Mouse (Mus musculus): ENCODE measurements around the gene Mafg. TPM values are rescaled to one million over a fixed set of nuclear protein-coding genes. Genes with fewer than 3 reads are reported as not detected.
A peak's percentile ranks its signal among the peaks of the same experiment; 100 is the strongest.

Mafg gene
- polyA plus RNA-seq, 1 experiment from 2014 or later, result 20.2 TPM

DNA sequence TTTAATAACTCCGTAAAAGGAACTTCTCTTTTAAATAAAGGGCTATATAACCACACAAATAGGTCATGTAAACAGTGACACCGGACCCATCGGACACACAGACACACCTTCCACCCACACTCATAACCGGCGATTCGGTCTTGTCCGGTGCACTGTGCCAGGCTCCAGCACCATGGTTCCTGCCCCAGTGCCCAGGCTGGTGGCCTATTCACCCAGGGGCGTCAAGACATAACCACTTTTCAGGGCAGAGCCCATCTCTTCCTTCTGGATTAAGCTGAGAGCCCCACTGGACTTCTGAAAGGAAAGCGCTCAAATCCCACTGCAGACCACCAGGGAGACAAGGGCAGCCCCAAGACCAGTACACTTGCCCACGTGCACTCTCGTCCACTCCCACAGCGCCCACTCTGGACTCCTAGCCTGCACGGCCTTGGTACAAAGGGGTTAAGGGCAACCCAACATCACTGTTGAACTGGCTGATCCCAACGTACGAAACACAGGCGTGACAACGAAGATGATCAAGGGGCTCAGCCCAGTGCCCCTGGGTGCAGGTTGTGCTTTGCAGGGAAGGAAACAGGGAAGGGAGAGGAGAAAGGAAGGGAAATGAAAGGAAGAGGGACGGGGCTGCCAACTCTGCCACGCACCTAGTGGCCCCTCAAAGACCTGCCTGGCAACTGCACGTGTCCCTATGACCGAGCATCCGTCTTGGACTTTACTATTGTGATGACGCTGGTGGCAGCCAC lies 4.6 kb downstream of the Mafg start:
- 93% methylated on average over 23 of the region's 23 CpGs for whole genome bisulfite sequencing (ENCODE audit: insufficient replicate concordance)
- Histone ChIP-seq H3K36me3 (ENCODE audit: control insufficient read depth, insufficient read depth, low read length) (peaks cover 9% of the 10 kb centered on the region; the same call in 1 of the 2 replicates), H3K4me3 (ENCODE audit: low read depth, low read length) (no peak overlapping the region), H3K27me3 (ENCODE audit: control insufficient read depth, insufficient read depth, low read length) (no peaks in the 10 kb centered on the region), H3K9me3 (replicated peaks; ENCODE audit: control insufficient read depth, low read length) (no peaks in the 10 kb centered on the region), H3K4me1 (ENCODE audit: control insufficient read depth, insufficient read depth, low read length) (peaks cover 49% of the 10 kb centered on the region), H3K27ac (ENCODE audit: low read depth, low read length) (no peak overlapping the region), H3K4me2 (peak overlapping the region; percentile 4; the same call in 1 of the 2 replicates), H3K9ac (ENCODE audit: low read depth, low read length) (no peak overlapping the region)
- no peak for ATAC-seq (replicated peaks; ENCODE audit: insufficient number of reproducible peaks, low FRiP score, low TSS enrichment)

DNA sequence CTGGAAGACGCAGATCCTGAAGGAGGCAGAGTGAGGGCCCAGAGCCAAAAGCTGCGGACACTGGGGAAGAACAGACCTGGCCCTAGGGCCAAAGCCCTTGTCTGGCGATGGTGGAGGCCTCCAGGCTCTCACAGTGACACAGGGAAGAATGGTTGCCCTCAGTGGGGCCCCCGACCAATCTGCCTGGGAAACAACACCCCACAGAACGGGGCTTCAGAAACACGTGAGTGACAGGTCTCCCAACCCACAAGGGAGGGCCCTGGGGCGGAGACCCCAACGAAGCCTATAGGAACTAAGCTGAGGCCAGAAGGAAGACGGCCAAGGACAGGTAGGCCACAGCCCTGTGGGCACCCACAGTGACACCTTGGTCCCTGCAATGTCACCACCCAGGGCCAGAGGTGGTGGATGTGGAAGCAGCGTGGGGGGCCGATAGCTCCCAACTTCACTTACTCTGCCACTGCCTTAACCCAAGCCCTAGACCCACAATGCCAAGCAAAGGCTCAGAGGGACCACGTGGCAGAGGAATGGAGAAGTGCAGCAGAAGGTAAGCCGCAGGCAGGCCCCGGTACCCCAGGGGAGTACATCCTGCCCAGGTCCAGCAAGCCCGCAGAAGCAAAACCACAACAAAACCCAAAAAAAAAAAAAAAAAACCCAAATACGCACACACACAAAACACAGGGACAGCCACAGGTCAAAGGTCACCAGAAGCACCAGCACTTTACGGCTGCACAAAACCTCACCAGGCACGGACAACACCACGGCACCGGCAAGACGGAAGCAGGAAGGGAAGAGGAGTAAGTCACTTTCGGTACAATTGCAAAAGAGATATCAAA lies 5.7 kb downstream of the Mafg start:
- H3K4me2 ChIP-seq, result 0 out of 2 replicates have a peak overlapping the region, but pooled peaks have one; percentile 6
- no peaks in the 10 kb centered on the region for H3K27me3 ChIP-seq (ENCODE audit: control insufficient read depth, insufficient read depth, low read length)
- no peak overlapping the region for H3K27ac ChIP-seq (ENCODE audit: low read depth, low read length)
- H3K9ac ChIP-seq (ENCODE audit: low read depth, low read length), result no peak overlapping the region
- WGBS (ENCODE audit: insufficient replicate concordance), result 80% methylated on average over 22 of the region's 22 CpGs
- peaks cover 9% of the 10 kb centered on the region; the same call in 1 of the 2 replicates for H3K36me3 ChIP-seq (ENCODE audit: control insufficient read depth, insufficient read depth, low read length)
- H3K9me3 ChIP-seq (replicated peaks; ENCODE audit: control insufficient read depth, low read length), result no peaks in the 10 kb centered on the region
- H3K4me1 ChIP-seq (ENCODE audit: control insufficient read depth, insufficient read depth, low read length), result peaks cover 50% of the 10 kb centered on the region
- H3K4me3 ChIP-seq (ENCODE audit: low read depth, low read length), result no peak overlapping the region
- ATAC-seq (replicated peaks; ENCODE audit: insufficient number of reproducible peaks, low FRiP score, low TSS enrichment), result no peak

DNA sequence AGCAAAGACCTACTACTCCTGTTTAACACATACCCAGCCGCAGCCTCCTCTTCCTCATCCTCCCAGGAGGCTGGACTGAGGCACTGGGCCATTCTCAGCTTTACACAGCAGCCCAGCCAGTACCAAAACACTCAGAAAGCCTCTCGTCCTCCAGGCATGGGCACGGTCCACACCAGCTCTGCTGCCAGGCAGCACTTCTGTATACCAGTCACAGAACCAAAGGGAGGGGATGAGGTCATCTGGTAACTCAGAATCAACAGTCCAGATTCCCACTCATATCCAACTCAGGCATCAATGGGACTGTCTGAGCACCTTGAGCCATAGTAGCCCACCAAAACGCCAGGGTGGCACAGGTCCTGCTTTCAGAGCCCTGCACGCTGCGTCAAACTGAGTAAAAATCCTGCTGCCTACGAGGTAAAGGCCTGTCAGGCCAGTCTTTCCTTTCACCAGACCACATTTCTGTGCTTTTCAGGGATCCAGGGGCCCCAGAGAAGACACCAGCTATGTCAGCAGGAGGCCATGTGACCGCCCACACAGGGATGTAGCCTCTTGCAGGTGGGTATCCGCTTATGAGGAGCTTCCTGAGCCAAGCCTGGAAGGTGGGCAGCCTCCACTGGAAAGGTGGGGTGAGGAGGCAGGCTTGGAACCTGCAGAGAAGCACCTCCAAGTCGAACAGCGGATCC lies 6.5 kb downstream of the Mafg start:
- peaks cover 45% of the 10 kb centered on the region for H3K4me1 ChIP-seq (ENCODE audit: control insufficient read depth, insufficient read depth, low read length)
- H3K4me2 ChIP-seq, result 0 out of 2 replicates have a peak overlapping the region, but pooled peaks have one; percentile 6
- no peak overlapping the region for H3K4me3 ChIP-seq (ENCODE audit: low read depth, low read length)
- H3K27me3 ChIP-seq (ENCODE audit: control insufficient read depth, insufficient read depth, low read length), result no peaks in the 10 kb centered on the region
- no peak overlapping the region for H3K9ac ChIP-seq (ENCODE audit: low read depth, low read length)
- ATAC-seq (replicated peaks; ENCODE audit: insufficient number of reproducible peaks, low FRiP score, low TSS enrichment), result no peak
- H3K27ac ChIP-seq (ENCODE audit: low read depth, low read length), result no peak overlapping the region
- H3K9me3 ChIP-seq (replicated peaks; ENCODE audit: control insufficient read depth, low read length), result no peaks in the 10 kb centered on the region
- peaks cover 11% of the 10 kb centered on the region; the same call in 1 of the 2 replicates for H3K36me3 ChIP-seq (ENCODE audit: control insufficient read depth, insufficient read depth, low read length)
- WGBS (ENCODE audit: insufficient replicate concordance), result 92% methylated on average over 11 of the region's 11 CpGs

DNA sequence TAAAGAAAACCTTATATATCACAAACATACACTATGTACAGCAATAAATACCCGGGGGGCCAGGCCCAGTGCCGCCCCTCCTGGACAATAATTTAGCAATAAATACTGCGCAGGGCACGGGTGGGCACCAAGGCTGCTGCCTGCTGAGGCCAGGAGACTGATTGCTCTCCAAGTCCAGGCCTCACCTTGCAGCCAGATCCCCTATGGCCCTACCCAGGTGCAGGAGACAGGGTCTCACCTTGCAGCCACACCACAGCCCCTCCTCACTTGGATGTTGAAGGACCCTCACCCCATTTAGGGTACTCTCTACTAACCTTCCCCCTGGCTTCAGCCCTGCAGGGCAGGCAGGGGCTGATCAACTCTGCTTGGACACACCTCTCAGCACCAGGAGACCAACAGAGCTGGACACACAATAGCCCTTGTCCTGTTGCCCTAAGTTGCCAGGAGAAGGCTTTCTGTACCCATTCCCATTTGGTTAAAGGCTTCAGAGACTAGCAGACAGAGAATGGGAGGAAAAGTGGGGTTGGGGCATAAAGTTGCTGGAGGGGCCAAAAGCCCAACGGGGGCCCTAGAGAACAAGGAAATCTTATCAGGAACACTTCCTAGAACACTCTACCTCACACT lies 8.1 kb downstream of the Mafg start, which contains the start of gene Sirt7:
Gene Sirt7, minus strand, starts transcription at position 89 of the 624 bp plus-strand sequence.
- peak within 1 kb of the TSS; percentile 84 for H3K27ac ChIP-seq (ENCODE audit: low read depth, low read length)
- peak within 1 kb of the TSS; percentile 94 for H3K4me2 ChIP-seq
- H3K9me3 ChIP-seq (replicated peaks; ENCODE audit: control insufficient read depth, low read length), result no peaks in the 10 kb centered on the region
- H3K36me3 ChIP-seq (ENCODE audit: control insufficient read depth, insufficient read depth, low read length), result peaks cover 15% of the 10 kb centered on the region; the same call in 1 of the 2 replicates
- H3K9ac ChIP-seq (ENCODE audit: low read depth, low read length), result peak within 1 kb of the TSS; percentile 86
- peak; percentile 7; the same call in 1 of the 2 replicates for ATAC-seq (replicated peaks; ENCODE audit: insufficient number of reproducible peaks, low FRiP score, low TSS enrichment)
- WGBS (ENCODE audit: insufficient replicate concordance), result 24% methylated on average over 5 of the region's 5 CpGs
- H3K27me3 ChIP-seq (ENCODE audit: control insufficient read depth, insufficient read depth, low read length), result no peaks in the 10 kb centered on the region
- H3K4me3 ChIP-seq (ENCODE audit: low read depth, low read length), result peak within 1 kb of the TSS; percentile 99
- H3K4me1 ChIP-seq (ENCODE audit: control insufficient read depth, insufficient read depth, low read length), result peaks cover 29% of the 10 kb centered on the region

DNA sequence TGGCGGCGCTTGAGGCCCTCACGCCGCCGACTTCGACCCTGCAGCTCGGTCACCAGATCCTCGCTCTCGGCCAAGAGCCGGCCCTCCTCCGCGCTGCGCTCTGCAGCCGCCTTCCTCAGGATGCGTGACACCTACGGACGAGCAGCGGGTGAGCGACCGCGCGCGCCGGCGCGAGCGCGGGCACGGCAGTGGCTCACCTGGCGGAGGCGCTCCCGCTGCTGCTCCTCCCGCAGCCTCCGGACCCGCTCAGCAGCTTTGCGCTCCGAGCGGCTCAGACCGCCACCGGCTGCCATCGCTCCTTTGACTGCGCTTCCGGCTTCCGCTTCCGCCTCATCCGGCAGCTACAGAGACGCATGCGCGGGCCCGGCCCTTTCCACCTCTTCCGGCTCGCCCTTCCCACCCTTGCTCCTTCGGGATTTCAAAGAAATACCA lies 8.7 kb downstream of the Mafg start:
- Histone ChIP-seq H3K36me3 (ENCODE audit: control insufficient read depth, insufficient read depth, low read length) (peaks cover 21% of the 10 kb centered on the region; the same call in 1 of the 2 replicates), H3K4me1 (ENCODE audit: control insufficient read depth, insufficient read depth, low read length) (peaks cover 23% of the 10 kb centered on the region), H3K9me3 (replicated peaks; ENCODE audit: control insufficient read depth, low read length) (no peaks in the 10 kb centered on the region), H3K27me3 (ENCODE audit: control insufficient read depth, insufficient read depth, low read length) (no peaks in the 10 kb centered on the region), H3K27ac (ENCODE audit: low read depth, low read length) (peak overlapping the region; percentile 84), H3K4me2 (peak overlapping the region; percentile 94), H3K9ac (ENCODE audit: low read depth, low read length) (peak overlapping the region; percentile 86), H3K4me3 (ENCODE audit: low read depth, low read length) (peak overlapping the region; percentile 99)
- under 1% methylated on average over 53 of the region's 53 CpGs for WGBS (ENCODE audit: insufficient replicate concordance)
- peak; percentile 58 for ATAC-seq (replicated peaks; ENCODE audit: insufficient number of reproducible peaks, low FRiP score, low TSS enrichment)

DNA sequence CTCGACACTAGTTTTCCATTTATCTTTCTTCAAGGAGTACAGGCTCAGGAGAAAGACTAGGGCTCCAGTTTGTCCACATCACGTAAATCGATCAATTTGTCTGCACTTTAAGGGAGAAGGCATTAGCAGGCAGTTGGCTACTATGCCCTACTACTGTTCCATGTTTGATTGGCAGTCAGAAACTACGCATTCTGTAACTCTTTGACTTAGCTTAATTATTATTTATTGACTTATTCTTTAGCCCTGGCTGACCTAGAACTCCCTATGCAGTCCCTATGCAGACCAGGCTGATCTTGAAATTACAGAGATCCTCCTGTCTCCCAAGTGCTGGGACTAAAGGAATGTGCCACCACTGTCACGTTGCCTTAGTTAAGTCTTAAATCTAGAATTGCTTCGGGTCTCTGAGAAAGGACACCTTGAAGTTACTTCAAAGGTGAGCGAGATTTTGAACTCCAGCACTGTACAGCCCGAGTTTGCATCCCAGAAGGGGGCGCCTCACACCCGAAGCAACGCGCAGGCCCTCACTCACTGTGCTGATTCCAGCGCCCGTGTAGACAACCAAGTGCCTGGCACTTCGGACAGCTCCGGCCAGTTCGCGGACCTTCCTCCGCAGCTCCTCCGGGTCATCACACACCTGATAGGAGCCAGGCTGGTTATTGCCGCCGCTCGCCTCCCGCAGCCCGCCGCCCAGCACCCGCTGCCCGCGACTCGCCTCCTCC lies 9.3 kb downstream of the Mafg start:
- Histone ChIP-seq H3K36me3 (ENCODE audit: control insufficient read depth, insufficient read depth, low read length) (peaks cover 19% of the 10 kb centered on the region; the same call in 1 of the 2 replicates), H3K27me3 (ENCODE audit: control insufficient read depth, insufficient read depth, low read length) (no peaks in the 10 kb centered on the region), H3K4me2 (peak overlapping the region; percentile 94), H3K4me3 (ENCODE audit: low read depth, low read length) (peak overlapping the region; percentile 99), H3K27ac (ENCODE audit: low read depth, low read length) (peak overlapping the region; percentile 84), H3K9me3 (replicated peaks; ENCODE audit: control insufficient read depth, low read length) (no peaks in the 10 kb centered on the region), H3K4me1 (ENCODE audit: control insufficient read depth, insufficient read depth, low read length) (peaks cover 17% of the 10 kb centered on the region), H3K9ac (ENCODE audit: low read depth, low read length) (peak overlapping the region; percentile 86)
- WGBS (ENCODE audit: insufficient replicate concordance), result 12% methylated on average over 30 of the region's 30 CpGs
- ATAC-seq (replicated peaks; ENCODE audit: insufficient number of reproducible peaks, low FRiP score, low TSS enrichment), result peak; percentile 76

DNA sequence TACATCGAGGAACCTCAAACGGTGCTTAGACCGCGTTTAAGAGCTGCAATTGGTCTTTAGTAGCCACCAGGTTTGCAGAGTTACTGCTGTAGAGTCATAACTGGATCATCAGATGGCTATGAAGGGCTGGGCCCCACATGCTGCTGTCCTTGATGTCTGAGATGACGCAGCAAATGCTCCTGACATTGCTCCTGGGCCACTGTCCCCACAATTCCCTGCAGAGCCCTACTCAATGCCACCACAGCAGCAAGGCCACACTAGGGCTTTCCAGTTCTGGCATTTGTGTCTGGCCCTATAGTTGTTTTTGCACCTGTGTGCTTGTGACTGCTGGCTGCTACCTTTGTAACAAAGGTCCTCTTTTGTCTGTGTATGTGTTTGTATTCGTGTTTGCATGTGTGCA lies 10.6 kb downstream of the Mafg start:
- H3K36me3 ChIP-seq (ENCODE audit: control insufficient read depth, insufficient read depth, low read length), result peaks cover 16% of the 10 kb centered on the region; the same call in 1 of the 2 replicates
- 88% methylated on average over 6 of the region's 6 CpGs for WGBS (ENCODE audit: insufficient replicate concordance)
- no peaks in the 10 kb centered on the region for H3K27me3 ChIP-seq (ENCODE audit: control insufficient read depth, insufficient read depth, low read length)

More for the DNA sequence above, 10.6 kb downstream of the Mafg start:
- Histone ChIP-seq H3K9me3 (replicated peaks; ENCODE audit: control insufficient read depth, low read length) (no peaks in the 10 kb centered on the region), H3K27ac (ENCODE audit: low read depth, low read length) (no peak overlapping the region), H3K9ac (ENCODE audit: low read depth, low read length) (no peak overlapping the region), H3K4me1 (ENCODE audit: control insufficient read depth, insufficient read depth, low read length) (peaks cover 19% of the 10 kb centered on the region), H3K4me3 (ENCODE audit: low read depth, low read length) (no peak overlapping the region), H3K4me2 (no peak overlapping the region)
- ATAC-seq (replicated peaks; ENCODE audit: insufficient number of reproducible peaks, low FRiP score, low TSS enrichment), result no peak
